Mouse (Mus musculus) right cerebral cortex, postnatal 14 days (tissue): ENCODE measurements at regions not wholly inside any gene's neighbourhood (a gene's known extent, or its start where the extent isn't known, plus 50 kb on each side); places are given as distances from the start of the nearest gene placed in this dataset.

Experiments used
- DNase-seq: peaks from one replicate; pipeline ENCODE4 v3.0.0; 2022

GRCm38 (mm10) chr10:66864161-66864862, 231.6 kb upstream of the Jmjd1c start:
- peak; percentile 12 for DNase-seq

GRCm38 (mm10) chr10:66865010-66865582, 230.8 kb upstream of the Jmjd1c start:
- no peak for DNase-seq

GRCm38 (mm10) chr10:66871133-66871664, 224.7 kb upstream of the Jmjd1c start:
- no peak for DNase-seq

GRCm38 (mm10) chr10:66871673-66872072, 224.3 kb upstream of the Jmjd1c start:
- DNase-seq, result no peak

- no peak for DNase-seq
These were observed 222.5 kb upstream of the Jmjd1c start for GRCm38 (mm10) chr10:66873468-66873867.

- no peak for DNase-seq
These were observed 216.9 kb upstream of the Jmjd1c start for GRCm38 (mm10) chr10:66879071-66879470.

GRCm38 (mm10) chr10:66882825-66883224, 213.1 kb upstream of the Jmjd1c start:
- no peak for DNase-seq

- DNase-seq, result no peak
These were observed 210.3 kb upstream of the Jmjd1c start for GRCm38 (mm10) chr10:66885575-66885974.

- peak; percentile 26 for DNase-seq
These were observed 206.0 kb upstream of the Jmjd1c start for GRCm38 (mm10) chr10:66889786-66890555.

- DNase-seq, result no peak
These were observed 204.1 kb upstream of the Jmjd1c start for GRCm38 (mm10) chr10:66891811-66892210.

GRCm38 (mm10) chr10:66893836-66894235, 202.1 kb upstream of the Jmjd1c start:
- no peak for DNase-seq

GRCm38 (mm10) chr10:66896698-66897622, 199.0 kb upstream of the Jmjd1c start:
- DNase-seq, result no peak

- no peak for DNase-seq
These were observed 196.2 kb upstream of the Jmjd1c start for GRCm38 (mm10) chr10:66899724-66900123.

- no peak for DNase-seq
These were observed 195.1 kb upstream of the Jmjd1c start for GRCm38 (mm10) chr10:66900781-66901180.

GRCm38 (mm10) chr10:66901873-66902272, 194.1 kb upstream of the Jmjd1c start:
- DNase-seq, result no peak

GRCm38 (mm10) chr10:66904552-66905367, 191.2 kb upstream of the Jmjd1c start:
- no peak for DNase-seq

GRCm38 (mm10) chr10:66907842-66908241, 188.1 kb upstream of the Jmjd1c start:
- DNase-seq, result no peak

GRCm38 (mm10) chr10:66909204-66909889, 186.6 kb upstream of the Jmjd1c start:
- peak; percentile 62 for DNase-seq

- DNase-seq, result no peak
These were observed 185.8 kb upstream of the Jmjd1c start for GRCm38 (mm10) chr10:66909905-66910681.

GRCm38 (mm10) chr10:66911261-66911911, 184.5 kb upstream of the Jmjd1c start:
- peak; percentile 39 for DNase-seq
